Mouse (Mus musculus) CH12.LX (cell line): ENCODE data around the gene Ralb.

ENCODE experiments used
- NRF1 ChIP-seq: IDR thresholded peaks from 2 replicates; pipeline ENCODE4 v1.6.1; 2014; ENCODE audit warnings: low read depth, mild to moderate bottlenecking, inconsistent platforms, low read length, improper control_type of control experiment, moderate library complexity
- PAX5 ChIP-seq: IDR thresholded peaks from 2 replicates; pipeline ENCODE4 v1.6.1; 2012; ENCODE audit warnings: low read length, inconsistent platforms, mixed read lengths
- SIN3A ChIP-seq: IDR thresholded peaks from 2 replicates; pipeline ENCODE4 v1.6.1; 2012; ENCODE audit warnings: low read length, improper control_type of control experiment, inconsistent platforms
- ZC3H11A ChIP-seq: IDR thresholded peaks from 2 replicates; pipeline ENCODE4 v1.6.1; 2012; ENCODE audit warnings: low read depth, mild to moderate bottlenecking, inconsistent platforms, low read length, improper control_type of control experiment

- TF ChIP-seq NRF1: no peak
- no peak for TF ChIP-seq SIN3A
- TF ChIP-seq PAX5: no peak
- TF ChIP-seq ZC3H11A: no peak
These were observed 27.7 kb downstream of the Ralb start for GRCm38 (mm10) chr1:119476905-119477353.
